Mouse (Mus musculus): ENCODE measurements around the gene Islr2.

DNA sequence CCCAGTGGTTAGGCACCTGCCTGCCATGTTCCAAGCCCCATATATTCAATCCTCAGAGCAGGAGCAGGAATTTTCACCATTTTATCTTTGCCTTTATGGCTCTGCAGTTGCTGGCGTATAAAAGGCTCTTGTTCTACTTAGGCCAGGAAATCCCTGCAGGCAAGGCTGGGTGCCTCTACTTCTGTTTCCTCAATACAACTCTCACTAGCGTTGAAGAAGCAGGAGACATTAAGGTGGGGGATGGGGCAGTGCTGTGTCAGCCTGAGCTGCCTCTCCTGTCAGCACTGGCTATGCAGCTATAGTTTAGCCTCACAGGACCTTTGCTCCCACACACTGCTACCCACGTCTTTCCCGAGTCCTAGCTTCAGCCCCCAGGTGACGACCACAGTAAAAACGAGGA, 27.6 kb upstream of the Islr2 start:
- TF ChIP-seq CTCF (IDR thresholded peaks at IDR 0.05; ENCODE audit: low read depth) (no peak), EP300 (IDR thresholded peaks at IDR 0.05; ENCODE audit: low read depth) (no peak)
